Mouse (Mus musculus): ENCODE data around the gene Nmnat2.

GRCm38 (mm10) chr1:153062547-153062946, 107.8 kb downstream of the Nmnat2 start:
- TF ChIP-seq POLR2A (IDR thresholded peaks at IDR 0.05; ENCODE audit: extremely low read depth, insufficient read depth, low read length) (no peak), CTCF (IDR thresholded peaks at IDR 0.05; ENCODE audit: low read depth, low read length) (no peak)

All from liver, adult 2 months (tissue).